Mouse (Mus musculus) ES-Bruce4 (cell line): ENCODE measurements around the gene Ywhaq. TPM values are rescaled to one million over a fixed set of nuclear protein-coding genes. Genes with fewer than 3 reads are reported as not detected.

Source experiments
- H3K27ac ChIP-seq: 2 replicates; pipeline ENCODE4 v1.5.1; 2012; ENCODE audit warnings: low read length, inconsistent platforms; ENCODE audit not compliant: insufficient read depth
- H3K27me3 ChIP-seq: 2 replicates; pipeline ENCODE4 v1.6.1; 2012; ENCODE audit warnings: mild to moderate bottlenecking, low read length, inconsistent platforms; ENCODE audit not compliant: control insufficient read depth, poor library complexity, insufficient read depth, severe bottlenecking
- H3K36me3 ChIP-seq: 2 replicates; pipeline ENCODE4 v1.6.1; 2012; ENCODE audit warnings: inconsistent platforms, mild to moderate bottlenecking, low read length, moderate library complexity; ENCODE audit not compliant: control insufficient read depth, poor library complexity, insufficient read depth, severe bottlenecking
- H3K4me1 ChIP-seq: one replicate; pipeline ENCODE4 v1.8.1; 2011; ENCODE audit warnings: low read length; ENCODE audit not compliant: control insufficient read depth, insufficient read depth
- H3K4me3 ChIP-seq: 2 replicates; pipeline ENCODE4 v1.5.1; 2011; ENCODE audit warnings: low read depth, mild to moderate bottlenecking, low read length
- H3K9ac ChIP-seq: 2 replicates; pipeline ENCODE4 v1.6.1; 2012; ENCODE audit warnings: low read depth, mild to moderate bottlenecking, inconsistent platforms; ENCODE audit not compliant: poor library complexity, severe bottlenecking
- H3K9me3 ChIP-seq: replicated peaks from 2 replicates; pipeline ENCODE4 v1.6.1; 2012; ENCODE audit warnings: mild to moderate bottlenecking, low read length, inconsistent platforms; ENCODE audit not compliant: control insufficient read depth, poor library complexity, insufficient read depth, severe bottlenecking
- CTCF ChIP-seq: IDR thresholded peaks from one replicate; pipeline ENCODE4 v1.8.1; 2011; ENCODE audit warnings: low read depth, low read length
- EP300 ChIP-seq: IDR thresholded peaks from 2 replicates; pipeline ENCODE4 v1.6.1; 2011; ENCODE audit warnings: low read depth, low read length; ENCODE audit not compliant: insufficient read depth
- POLR2A ChIP-seq: IDR thresholded peaks from one replicate; pipeline ENCODE4 v1.8.1; 2011; ENCODE audit warnings: low read length; ENCODE audit not compliant: insufficient read depth
- polyA plus RNA-seq: library from polyadenylated mRNA; stranded (reverse); fragments of >200 nt; gene quantifications from 2 replicates; pipeline ENCODE4 v1.2.4, GENCODE M21; 2011; ENCODE audit warnings: low read depth; ENCODE audit not compliant: missing spikeins, insufficient read depth, insufficient read length

Gene Ywhaq
- polyA plus RNA-seq, 1 experiment, result 400 TPM

DNA sequence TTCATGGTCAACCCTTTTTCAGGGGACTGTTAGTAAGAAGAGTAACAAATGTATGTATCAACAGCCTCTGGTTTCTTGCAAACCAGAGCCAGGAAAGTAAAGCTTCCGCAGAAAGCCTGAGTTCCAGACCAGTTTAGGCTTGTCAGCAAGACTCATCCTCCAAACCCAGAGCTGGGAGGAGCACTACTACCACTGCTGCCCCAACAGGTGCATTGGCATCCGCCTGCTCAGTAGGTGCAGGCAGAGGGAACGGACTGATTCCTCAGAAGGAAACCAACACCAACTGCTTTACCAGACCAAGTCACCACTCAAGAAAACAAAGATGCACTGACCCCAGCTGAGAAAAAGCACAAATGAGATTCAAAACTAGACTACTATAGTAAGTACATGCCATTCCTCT, 54.2 kb downstream of the Ywhaq start:
- Histone ChIP-seq H3K9me3 (no peaks in the 10 kb centered on the region), H3K27me3 (no peaks in the 10 kb centered on the region), H3K27ac (no peak overlapping the region), H3K4me3 (no peak overlapping the region), H3K4me1 (no peaks in the 10 kb centered on the region), H3K9ac (no peak overlapping the region), H3K36me3 (no peaks in the 10 kb centered on the region; the same call in 1 of the 2 replicates)
- TF ChIP-seq POLR2A, result no peak
- TF ChIP-seq CTCF, result no peak
- TF ChIP-seq EP300, result no peak

DNA sequence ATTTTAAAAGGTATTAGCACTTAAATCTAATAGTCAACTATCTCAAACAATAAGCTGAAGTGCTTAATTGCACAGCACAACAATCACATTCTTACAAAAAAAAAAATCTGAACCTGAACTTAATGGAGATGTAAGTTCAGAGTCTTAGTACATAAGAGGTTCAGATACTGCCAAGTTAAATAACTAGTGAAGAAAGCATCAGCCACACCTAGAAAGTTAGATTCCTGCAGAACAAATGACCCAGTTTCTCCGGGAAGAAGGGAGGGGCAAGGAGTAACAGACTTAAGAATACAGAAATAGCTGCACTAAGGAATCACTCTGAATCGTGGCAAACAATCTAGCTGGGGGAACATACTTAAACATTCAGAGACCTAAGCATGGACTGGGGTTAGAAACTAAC, 54.8 kb downstream of the Ywhaq start:
- TF ChIP-seq EP300 (no peak), POLR2A (no peak), CTCF (no peak)
- Histone ChIP-seq H3K9me3 (no peaks in the 10 kb centered on the region), H3K36me3 (peaks cover under 1% of the 10 kb centered on the region; the same call in 1 of the 2 replicates), H3K4me3 (no peak overlapping the region), H3K27me3 (no peaks in the 10 kb centered on the region), H3K4me1 (no peaks in the 10 kb centered on the region), H3K27ac (no peak overlapping the region), H3K9ac (no peak overlapping the region)

DNA sequence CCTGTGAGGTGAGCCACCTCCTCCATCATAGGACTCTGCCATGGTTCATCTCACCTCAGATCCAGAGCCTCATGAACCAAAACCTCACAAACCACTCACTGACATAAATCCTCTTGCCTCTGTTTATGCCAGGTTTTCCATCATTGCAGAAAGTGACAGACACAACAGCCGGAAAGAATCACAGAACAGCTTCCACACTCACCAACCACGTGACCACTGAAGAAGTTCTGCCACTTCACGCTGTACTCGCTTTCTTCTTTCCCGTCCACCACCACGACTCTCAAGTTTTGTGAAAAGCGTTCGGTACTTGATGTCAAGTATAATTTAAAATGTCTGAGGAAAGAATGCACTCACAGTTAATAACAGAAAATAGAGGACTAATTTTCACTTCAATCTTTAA, 63.8 kb downstream of the Ywhaq start:
- no peak for TF ChIP-seq POLR2A
- TF ChIP-seq EP300, result no peak
- no peak for TF ChIP-seq CTCF
- peaks cover 2% of the 10 kb centered on the region for H3K4me1 ChIP-seq
- no peak overlapping the region for H3K9ac ChIP-seq
- no peaks in the 10 kb centered on the region for H3K27me3 ChIP-seq
- peaks cover 23% of the 10 kb centered on the region for H3K9me3 ChIP-seq
- peaks cover 19% of the 10 kb centered on the region for H3K36me3 ChIP-seq
- H3K27ac ChIP-seq, result no peak overlapping the region
- H3K4me3 ChIP-seq, result no peak overlapping the region

DNA sequence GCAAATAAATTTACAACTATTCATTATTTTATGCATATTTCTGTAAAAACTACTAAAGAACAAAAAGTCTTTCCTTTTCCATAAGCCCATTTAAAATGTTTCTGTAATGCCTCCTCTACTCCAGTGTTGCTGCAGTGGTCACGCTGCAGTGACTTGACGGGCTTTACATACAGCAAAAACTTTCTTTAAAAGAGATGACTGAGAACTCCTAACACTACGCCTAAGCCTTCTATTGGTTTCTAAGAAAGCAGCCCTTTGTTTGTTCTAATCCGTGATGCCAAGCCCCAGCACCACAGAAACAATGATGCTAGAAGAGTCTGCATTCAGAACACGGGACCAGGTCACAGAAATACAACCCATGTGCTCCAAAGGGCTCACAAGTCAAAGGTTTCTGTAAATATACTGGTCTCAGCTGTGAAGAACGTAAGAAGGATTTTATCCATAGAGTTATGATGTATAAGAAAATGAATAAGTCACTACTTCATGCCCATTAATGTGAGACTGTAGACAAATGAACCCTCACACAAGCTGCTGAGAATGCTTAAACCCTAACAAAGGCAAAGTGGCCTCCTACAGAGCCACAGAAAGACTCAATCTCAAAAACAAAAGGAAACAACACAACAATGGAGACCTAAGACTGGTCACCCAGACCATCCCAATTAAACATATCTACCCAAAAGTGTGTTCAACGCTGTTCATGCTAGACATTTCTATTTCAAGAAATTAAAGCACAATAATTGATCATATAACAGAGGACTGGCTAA, 67.1 kb downstream of the Ywhaq start:
- Histone ChIP-seq H3K9ac (no peak overlapping the region), H3K36me3 (peaks cover 27% of the 10 kb centered on the region), H3K4me1 (no peaks in the 10 kb centered on the region), H3K27ac (no peak overlapping the region), H3K9me3 (peaks cover 23% of the 10 kb centered on the region), H3K4me3 (no peak overlapping the region), H3K27me3 (no peaks in the 10 kb centered on the region)
- TF ChIP-seq POLR2A (no peak), CTCF (no peak), EP300 (no peak)

DNA sequence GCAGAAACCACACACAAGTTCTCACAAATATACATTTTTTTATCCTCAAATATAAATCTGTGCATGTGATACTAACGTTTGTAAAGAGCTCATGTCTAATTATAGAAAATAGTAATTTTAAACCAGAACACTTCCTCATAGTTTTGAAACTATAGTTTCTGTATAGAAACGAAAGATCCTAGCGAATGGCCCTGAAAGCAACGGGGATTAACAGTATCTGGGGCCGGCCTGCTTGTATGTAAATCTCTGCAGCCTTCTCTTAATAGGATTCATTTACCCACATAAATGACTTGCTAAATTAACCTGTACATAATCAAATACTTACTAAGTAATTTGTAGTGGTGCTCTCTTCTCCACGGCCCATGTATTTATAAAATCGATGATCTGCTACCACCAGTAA, 70.5 kb downstream of the Ywhaq start:
- H3K36me3 ChIP-seq, result peaks cover 20% of the 10 kb centered on the region

DNA sequence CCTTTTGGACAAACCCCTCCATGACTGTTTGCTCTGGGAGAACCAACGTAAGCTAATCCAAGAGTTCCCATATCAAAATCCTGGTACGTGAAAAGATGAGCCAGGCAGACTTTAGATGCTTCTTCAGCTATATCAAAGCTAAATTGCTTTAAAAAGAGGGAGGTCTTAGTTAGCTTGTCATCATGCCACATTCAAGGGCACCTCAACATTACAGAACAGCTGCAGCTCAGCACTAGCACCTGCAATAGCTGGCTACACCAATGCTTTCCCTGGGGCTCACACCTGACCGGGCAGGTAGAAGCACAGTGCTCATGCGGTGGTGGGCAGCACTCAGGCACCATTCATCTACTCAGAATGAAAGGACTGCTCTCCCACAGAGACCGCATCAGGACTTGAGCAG, 76.8 kb downstream of the Ywhaq start:
- Histone ChIP-seq H3K27me3 (no peaks in the 10 kb centered on the region), H3K4me3 (no peak overlapping the region), H3K9me3 (no peaks in the 10 kb centered on the region), H3K27ac (no peak overlapping the region), H3K36me3 (peaks cover 5% of the 10 kb centered on the region), H3K9ac (no peak overlapping the region), H3K4me1 (no peaks in the 10 kb centered on the region)
- TF ChIP-seq CTCF (no peak), EP300 (no peak), POLR2A (no peak)

More for the DNA sequence above, 70.5 kb downstream of the Ywhaq start:
- no peak overlapping the region for H3K27ac ChIP-seq
- H3K27me3 ChIP-seq, result no peaks in the 10 kb centered on the region
- no peak overlapping the region for H3K4me3 ChIP-seq
- H3K9me3 ChIP-seq, result peaks cover 8% of the 10 kb centered on the region
- no peaks in the 10 kb centered on the region for H3K4me1 ChIP-seq
- TF ChIP-seq EP300, result no peak
- no peak for TF ChIP-seq CTCF
- TF ChIP-seq POLR2A, result no peak
- no peak overlapping the region for H3K9ac ChIP-seq

Other genes starting within 250 kb of the Ywhaq start
- gene Cpsf3, start 132.2 kb downstream of the Ywhaq start, polyA plus RNA-seq, result 116 and 123 TPM in 2 replicates
- 21.1 and 22.5 TPM in 2 replicates for gene Itgb1bp1, start 131.4 kb downstream of the Ywhaq start, polyA plus RNA-seq
- gene Iah1, start 101.2 kb downstream of the Ywhaq start, polyA plus RNA-seq, result 30.0 and 32.5 TPM in 2 replicates
- 36.4 and 37.0 TPM in 2 replicates for gene Adam17, start 44.0 kb downstream of the Ywhaq start, polyA plus RNA-seq